Mouse (Mus musculus) cerebral cortex, adult 2 months (tissue): ENCODE measurements around the gene Ubtf.

Experiments used
- WGBS: fragments of 180-500 bp; shearing (Covaris S2); methylation state at CpG from one replicate; pipeline ENCODE4 v1.1.7; 2018; 5-methylcytosine and 5-hydroxymethylcytosine counted together

Ubtf gene

DNA sequence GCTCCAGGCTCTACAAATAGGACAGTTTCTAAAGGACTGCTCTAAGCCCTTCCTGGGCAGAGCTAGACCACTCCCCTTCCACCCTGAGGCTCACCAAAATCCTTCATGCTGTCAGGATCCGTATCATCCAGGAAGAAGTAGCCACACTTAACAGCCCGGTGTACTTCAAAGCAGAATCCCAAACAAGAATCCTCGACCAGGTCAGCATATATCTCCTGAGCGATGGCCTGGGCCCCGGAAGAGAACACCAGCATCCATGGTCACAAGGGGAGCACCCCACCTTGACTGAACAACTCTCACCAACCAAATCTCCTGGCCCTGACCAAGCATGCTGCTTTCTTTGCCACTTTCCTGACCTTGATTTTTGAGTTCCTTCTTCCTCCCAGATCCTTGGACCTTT, 25.1 kb downstream of the Ubtf start:
- 77% methylated on average over 5 of the region's 5 CpGs for WGBS

DNA sequence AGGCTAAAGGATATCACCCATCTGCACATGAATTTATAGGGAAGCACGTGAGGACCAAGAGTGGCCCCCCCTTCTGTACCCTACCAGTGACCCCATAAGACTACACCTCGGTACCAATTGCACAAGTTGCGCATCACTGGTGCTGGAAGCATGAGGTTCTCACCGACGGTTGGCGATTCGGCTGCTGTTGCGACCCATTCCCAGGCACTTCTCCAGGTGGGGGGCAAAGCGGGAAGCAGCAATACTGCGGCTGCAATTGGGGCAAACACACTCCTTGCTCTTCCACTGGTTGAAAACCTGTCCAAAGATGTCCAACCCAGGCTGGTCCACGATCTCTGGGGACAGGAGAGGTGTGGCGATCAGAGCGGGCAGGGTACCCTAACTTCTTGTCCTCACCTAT, 25.6 kb downstream of the Ubtf start:
- WGBS = 93% methylated on average over 13 of the region's 13 CpGs

DNA sequence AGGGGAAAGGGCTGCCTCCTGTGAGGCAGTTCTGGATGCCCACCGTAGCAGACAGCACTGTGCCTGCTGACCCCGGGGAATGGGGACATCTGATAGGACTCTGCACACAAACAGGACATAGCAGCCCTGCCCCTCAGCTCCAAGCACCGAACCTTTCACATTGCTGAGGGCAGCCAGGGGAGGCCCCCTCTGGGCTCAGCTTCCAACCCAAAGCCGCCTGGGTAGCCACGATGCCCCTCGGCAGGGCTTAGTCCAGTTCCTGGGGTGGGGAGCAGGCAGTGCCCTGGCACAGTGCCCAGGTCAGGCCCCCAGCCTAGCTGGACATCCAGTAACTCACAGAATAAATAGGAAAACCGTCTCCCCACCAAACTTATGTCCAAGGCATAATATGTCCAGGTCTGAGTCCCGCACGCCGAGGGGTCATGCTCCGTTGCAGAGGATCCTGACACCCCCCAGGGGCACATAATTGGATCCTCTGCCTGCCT, 28.4 kb downstream of the Ubtf start:
- WGBS = 77% methylated on average over 11 of the region's 11 CpGs

DNA sequence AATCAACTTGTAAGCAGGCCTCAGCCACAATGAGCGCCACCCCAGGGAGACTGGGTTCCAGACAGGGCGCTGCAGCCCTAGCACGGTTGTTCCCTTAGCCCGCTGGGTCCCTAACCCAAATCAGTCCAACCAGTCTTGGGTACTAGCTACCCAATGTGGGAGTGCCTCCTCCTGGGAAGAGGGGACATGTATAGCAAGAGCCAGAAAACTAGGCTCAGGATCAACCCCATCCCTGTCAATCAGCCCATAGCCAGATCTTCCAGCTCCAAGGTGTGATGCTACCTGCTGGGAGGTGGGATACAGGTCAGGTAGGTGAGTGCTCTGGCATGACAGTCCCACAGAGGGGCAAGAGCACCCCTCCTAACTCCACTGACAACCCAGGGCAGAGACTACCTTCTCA, 29.4 kb downstream of the Ubtf start:
- 85% methylated on average over 4 of the region's 4 CpGs for WGBS

DNA sequence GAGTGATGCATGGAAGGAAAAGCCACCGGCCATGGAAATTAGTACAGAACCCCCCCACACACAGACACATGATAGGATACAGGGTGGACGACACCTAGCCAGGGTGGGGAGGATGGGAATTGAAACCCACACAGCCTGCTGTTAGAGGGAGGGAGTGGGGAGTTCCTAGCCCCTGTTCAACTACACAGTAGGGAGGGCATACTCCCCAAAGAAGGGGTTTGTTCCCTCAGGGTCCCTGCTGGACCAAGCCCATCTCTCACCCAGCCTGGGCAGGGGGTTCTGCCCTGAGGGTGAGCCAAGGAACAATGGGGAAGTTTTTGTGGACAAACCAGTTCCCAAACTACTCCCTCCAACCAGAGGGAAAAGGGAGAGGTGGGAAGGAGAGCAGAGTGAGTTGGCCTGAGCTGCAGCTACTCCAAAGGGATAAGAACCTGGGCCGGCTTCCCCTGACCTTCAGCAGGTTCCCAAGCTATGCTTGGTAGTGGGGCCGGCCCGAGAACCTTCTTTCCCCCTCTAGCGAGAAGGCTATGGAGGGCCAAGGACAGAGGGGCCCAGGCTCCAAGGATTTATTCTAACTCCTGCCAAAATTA, 29.9 kb downstream of the Ubtf start:
- WGBS = 51% methylated on average over 6 of the region's 6 CpGs

DNA sequence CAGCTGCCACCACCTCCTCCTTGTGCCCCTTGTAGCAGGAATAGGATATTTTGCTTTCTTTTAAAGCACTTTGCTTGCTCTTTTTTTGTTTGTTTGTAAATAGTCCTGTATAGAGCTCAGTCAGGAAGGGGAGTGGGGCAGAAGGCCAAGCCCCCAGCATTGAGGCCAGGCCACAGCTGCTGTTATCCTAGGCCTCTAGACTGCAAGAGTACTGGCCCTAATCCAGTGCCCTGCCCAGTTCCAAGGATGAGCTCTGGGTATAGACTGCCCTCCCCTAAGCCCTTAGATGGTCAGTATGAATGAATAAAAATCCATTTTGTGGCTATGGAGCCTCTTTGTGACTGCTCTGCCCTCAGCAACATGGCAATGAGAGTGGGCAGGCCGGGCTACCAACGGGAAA, 30.6 kb downstream of the Ubtf start:
- WGBS = 47% methylated on average over 2 of the region's 2 CpGs

DNA sequence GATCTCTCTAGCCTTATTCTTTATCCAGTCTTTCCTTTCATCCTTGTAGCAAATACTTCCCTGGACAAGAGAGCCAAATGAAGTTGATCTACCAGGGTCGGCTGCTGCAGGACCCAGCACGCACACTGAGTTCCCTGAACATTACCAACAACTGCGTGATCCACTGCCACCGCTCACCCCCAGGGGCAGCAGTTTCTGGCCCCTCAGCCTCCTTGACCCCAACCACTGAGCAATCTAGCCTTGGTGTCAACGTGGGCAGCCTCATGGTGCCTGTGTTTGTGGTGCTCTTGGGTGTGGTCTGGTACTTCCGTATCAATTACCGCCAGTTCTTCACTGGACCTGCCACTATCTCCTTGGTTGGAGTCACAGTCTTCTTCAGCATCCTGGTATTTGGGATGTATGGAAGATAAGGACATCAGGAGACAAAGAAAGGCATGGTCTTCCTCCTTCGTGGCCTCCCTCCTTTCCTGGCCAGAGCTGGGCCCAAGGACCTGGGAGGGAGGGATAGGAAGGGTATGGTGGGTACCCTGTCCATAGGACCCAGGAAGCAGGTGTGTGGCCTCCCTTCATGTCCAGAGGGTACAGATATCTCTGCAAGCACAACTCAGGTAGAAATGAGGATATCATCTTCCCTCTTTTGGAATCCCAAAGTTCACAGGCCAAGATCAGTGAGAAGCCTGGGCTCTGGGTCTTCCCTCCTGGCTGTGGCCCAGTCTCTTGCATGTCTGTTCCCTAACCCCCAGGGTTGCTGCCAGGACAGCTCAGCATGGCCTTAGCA, 31.3 kb downstream of the Ubtf start:
- 83% methylated on average over 8 of the region's 8 CpGs for whole genome bisulfite sequencing

DNA sequence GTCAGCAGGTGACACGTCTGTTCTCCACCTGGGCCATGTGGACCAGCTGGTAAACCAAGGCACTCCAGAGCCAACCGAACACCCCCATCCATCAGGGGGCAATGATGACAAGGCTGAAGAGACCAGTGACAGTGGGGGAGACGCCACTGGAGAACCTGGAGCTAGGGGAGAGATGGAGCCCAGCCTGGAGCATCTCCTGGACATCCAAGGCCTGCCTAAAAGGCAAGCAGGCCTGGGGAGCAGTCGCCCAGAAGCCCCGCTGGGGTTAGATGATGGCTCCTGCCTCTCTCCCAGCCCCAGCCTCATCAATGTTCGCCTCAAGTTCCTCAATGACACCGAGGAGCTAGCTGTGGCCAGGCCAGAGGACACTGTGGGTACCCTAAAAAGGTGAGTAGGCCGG, 32.1 kb downstream of the Ubtf start:
- WGBS = 89% methylated on average over 8 of the region's 8 CpGs

DNA sequence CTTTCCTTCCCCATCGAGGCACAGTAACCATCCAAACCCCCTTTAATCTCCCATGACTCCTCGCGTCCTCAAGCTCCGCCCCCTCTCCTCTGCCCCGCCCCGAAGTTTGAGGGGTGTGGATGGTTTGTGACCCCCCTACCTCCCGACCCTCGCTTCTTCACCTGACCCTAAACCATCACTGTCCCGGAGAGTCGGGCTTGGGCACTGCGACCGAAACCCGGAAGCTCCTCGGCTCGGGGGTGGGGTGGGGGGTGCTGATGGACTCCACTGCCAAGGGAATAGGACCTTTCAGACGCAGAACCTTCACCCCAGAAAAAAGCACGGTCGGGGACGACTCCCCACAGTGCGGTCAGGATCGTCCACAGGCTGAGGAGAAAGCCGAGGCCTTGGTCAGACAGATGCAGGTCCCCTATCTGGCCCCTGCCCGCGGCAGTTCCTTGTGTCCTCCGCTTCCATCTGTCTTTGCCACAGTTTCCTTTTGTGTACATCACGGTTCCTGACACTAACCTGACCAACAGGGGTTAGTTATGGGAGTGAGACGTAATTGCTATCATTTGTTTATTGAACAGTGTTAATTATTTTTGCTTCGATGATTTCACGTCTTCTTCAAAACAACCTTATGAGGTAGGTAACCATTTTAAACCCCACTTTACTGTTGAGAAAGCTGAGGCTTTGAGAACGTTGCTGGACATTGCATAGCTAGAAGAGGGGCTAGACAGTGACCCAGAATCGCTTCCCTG, 34.3 kb downstream of the Ubtf start:
- WGBS = 2% methylated on average over 31 of the region's 31 CpGs

DNA sequence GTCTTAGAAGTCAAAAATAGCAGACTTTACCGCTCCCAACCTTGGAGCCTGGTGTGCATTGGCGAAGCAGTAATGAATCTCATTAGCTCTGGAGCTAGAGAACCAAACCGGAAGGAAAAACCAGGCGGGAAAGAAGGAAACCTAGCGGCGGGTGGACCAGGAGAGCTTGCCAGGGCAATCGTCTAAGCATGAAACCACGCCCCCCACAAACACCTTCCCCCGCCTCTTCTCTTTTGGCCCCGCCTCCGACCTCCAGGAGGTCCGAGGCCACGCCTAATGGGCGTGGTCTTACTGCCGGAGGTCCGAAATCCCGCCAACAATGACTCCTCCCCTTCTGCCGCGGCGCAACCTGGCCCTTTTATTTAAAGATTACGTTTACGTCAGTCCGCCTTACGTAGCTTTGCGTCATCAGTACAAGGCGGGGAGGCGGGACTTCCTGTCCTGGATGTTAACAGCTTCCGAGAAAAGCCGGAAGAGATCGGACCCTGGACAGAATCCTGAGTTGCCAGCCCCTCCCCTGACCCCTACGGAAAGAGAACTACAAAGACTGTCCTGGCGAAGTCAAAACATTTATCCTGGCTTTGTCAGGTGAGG, 34.9 kb downstream of the Ubtf start, which contains the start of gene Tmub2:
Gene Tmub2 (plus strand): TSS at position 431 of the 594 bp plus-strand sequence.
- WGBS = under 1% methylated on average over 32 of the region's 32 CpGs

DNA sequence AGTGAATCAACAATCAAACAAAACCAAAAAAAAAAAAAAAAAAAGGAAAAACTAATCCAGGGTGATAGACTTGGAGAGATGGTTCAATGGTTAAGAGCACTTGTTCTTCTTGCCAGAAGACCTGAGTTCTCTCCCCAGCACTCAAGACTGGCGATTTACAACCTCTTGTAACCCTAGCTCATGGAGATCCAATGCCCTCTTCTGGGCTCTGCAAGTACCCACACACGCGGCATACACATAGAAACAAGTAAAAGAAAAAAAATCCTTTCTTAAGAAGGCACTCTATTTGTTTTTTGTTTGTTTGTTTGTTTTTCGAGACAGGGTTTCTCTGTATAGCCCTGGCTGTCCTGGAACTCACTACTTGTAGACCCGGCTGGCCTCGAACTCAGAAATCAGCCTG, 35.6 kb downstream of the Ubtf start:
- 85% methylated on average over 6 of the region's 6 CpGs for WGBS

DNA sequence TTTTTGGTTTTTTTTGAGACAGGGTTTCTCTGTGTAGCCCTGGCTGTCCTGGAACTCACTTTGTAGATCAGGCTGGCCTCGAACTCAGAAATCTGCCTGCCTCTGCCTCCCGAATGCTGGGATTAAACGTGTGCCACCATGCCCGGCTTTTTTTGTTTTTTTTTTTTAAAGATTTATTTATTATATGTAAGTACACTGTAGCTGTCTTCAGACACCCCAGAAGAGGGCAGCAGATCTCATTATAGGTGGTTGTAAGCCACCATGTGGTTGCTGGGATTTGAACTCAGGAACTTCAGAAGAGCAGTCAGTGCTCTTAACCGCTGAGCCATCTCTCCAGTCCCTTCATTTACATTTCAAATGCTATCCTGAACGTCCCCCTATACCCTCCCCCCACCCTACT, 39.3 kb downstream of the Ubtf start:
- WGBS = 65% methylated on average over 6 of the region's 6 CpGs

DNA sequence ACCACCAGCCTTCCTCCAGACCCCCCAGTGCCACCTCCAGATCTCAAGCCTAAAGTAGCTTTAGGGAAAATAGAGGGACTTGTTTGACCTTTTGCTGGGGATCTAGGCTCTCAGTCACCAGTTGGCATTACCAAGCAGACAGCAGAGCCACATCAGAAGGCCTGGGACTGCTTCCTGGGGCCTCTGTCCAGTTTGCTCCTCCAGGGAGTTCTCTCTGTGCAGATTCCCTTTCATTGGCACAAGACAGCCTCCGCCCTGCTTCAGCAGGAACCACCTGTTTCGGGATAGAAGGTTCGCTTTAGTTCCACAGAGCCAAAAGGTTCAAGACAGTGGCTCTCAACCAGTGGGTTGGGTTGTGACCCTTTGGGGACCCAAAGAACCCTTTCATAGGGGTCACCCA, 39.9 kb downstream of the Ubtf start:
- WGBS = 97% methylated on average over 3 of the region's 3 CpGs

DNA sequence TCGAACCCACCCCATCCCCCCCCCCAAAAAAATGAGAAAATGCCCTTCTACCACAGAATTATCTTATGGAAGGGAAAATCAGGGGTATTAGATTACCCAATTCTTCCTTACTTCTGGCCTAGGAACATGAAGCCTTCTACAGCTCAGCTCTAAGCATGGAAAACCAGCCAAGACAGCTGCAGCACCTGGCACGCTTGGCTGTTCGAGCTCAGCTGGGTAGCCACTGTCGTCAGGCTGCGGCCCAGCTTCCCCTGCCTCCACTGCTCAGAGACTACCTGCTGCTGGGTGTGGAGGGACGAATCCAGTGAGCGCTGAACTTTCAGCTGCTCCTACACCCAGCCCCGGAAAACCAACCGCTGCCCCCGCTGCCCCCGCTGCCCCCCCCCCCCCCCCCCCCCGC, 41.8 kb downstream of the Ubtf start:
- WGBS = 60% methylated on average over 9 of the region's 12 CpGs

DNA sequence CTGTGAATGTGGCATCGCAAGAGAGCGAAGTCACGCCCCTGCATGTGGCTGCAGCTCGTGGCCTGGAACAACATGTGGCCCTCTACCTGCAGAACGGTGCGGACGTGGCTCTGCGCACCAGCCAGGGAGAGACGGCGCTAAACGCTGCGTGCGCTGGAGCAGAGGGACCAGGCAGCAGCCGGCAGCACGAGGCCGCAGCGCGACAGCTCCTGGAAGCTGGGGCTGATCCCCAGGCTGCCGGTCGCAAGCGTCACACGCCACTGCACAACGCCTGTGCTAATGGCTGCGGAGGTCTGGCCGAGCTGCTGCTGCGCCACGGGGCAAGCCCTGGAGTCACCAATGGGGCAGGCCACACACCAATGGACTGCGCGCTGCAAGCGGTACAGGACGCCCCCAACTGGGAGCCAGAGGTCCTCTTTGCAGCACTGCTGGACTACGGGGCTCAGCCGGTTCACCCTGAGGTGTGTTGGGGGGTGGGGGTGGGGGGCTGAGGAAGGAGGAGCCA, 43.1 kb downstream of the Ubtf start:
- WGBS = 2% methylated on average over 33 of the region's 33 CpGs

DNA sequence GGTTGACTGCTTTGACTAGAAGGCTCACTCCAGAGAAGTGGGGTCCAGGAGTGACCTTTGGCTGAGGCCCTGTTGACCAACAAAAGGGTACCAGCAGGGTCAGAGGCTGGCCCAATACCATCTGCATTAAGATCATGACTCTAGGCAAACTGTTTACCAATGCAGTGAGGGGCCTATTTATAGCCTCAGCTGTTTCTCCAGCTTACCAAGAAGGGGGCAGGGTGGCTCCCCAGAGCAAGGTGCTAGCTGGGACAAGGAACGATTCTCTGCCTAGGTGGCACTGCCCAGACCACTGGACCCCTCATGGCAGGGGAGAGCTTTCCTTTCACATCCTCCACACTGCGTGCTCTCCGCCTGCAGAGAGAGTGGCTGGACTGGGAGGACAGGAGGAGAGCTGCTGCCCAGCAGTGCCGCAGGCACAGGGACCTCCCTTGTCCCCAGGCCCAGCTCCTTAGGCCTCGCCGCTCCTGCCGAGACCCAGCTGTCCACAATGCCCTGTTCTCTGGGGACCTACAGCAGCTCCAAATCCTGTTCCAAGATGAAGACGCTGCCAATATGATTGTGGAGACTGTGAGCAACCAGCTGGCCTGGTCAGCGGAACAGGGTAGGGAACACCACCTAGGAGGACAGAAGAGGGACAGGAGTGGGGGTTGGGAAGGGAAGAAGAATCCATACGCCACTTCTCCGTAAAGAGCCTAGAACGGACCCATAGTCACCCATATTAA, 50.9 kb downstream of the Ubtf start, which contains the start of gene Asb16:
Gene Asb16 (plus strand): TSS at position 224 of the 725 bp plus-strand sequence.
- WGBS = 86% methylated on average over 12 of the region's 12 CpGs

DNA sequence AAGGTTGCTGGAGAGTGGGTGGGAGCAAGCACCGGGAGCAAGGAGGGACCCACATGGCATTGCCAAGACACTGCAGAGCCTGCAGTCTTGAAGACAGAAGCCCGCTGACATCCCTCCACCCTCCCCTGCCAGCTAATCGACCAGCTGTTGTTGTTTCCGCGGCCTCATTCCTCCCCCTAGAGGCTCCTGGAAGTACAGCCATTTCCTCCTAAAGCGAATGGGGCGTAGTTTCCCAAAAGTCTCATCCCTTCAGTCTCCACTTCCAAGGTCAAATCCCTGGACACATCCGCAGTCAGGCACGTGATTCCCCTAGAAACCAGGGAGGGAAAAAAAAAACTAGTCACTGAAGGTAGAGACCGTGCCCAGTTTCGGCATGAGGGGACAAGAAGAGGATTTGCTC, 52.1 kb downstream of the Ubtf start:
- WGBS = 5% methylated on average over 11 of the region's 11 CpGs

DNA sequence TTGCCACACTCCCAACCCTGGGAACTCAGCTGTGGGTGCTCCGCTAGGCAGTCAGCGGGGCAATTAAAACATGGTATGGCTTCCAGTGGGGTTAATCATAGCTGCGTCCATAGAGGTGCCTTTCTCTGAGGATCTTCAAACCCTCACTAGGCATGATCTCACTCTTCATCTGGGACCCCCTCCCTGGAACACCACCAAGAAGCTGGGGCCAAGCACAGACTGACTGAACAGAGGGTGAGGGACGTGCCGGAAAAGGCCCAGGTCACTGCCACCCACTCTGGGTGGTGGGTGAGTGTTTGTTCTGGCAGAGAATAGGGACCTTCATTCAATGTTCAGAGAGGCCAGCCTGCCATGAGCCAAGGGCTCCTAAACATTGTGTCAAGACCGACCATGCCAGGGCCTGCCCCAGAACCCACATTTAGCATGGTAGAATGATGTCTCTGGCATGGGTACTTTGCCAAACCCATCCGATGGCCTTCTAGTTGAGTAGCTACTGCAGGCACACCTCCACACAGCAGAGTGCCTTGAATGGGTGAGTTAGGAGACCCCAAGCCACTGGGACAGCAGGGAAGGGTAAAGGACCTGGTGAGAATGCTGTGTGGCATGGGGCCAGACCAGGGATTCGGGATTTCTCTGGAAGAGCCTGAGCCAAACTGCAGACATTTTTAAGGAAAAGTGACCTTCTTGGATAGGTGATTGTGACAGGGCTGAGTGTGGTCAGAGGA, 52.7 kb downstream of the Ubtf start:
- WGBS = 77% methylated on average over 8 of the region's 8 CpGs

DNA sequence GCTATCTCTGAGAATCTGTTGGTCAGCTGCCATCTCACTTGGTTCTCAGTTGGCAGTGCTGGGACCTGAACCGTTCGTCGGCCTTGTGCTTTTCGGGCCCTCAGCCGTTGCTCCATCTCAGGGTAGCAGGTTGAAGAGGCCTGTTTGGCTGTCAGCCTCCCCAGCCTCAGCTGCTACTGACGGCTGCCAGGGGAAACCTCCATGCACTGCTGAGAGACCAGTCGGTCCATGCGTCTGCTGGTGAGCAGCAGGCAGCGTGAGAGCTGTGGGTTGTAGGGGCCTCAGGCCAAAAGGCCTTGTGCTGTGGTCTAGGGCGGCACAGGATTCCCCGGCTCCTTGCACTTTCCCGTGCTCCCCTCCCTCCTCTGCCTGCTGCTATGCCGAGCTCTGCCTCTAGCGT, 53.7 kb downstream of the Ubtf start:
- WGBS = 82% methylated on average over 14 of the region's 14 CpGs

DNA sequence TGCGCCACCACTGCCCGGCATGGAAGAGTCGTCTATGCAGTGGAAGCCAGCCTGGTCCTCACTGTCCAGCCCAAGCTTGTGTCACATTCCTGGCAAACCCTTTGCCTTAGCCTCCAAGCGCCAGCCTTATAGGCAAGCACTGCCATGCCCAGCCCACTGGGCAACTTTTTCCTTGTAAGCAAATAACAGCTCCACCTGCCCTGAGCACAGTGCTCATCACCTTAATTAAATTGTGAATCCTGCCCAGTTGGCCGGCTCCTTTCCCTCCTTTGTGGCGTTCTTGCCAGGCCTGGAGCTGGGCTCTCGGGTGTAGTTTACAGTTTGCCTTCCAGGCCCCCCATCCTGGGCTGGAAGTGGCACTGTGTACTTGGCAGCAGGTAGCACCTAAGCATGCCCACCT, 56.3 kb downstream of the Ubtf start:
- 95% methylated on average over 7 of the region's 7 CpGs for WGBS

DNA sequence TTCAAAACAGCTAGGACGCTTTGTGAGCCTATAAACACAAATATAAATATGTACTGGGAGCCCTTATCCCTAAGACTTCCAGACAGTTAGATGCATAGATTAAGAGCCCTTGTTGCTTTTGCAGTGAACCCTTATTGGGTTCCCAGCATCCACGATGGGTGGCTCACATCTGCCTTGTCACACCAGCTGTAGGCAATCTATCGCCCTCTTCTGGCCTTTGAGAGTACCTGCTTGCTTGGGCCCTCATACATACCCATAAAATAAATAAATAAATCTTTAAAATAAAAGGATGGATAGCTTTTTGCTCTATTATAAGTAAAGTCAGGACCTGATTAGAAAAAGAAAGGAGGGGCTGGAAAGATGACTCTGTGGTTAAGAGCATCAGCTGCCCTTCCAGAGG, 61.0 kb downstream of the Ubtf start:
- WGBS = 89% methylated on average over 3 of the region's 3 CpGs
